Mouse (Mus musculus) right cerebral cortex, postnatal 4 days (tissue): ENCODE data around the gene H2-DMb1.
"Not testable (repeated sequence)": the region's sequence is repeated elsewhere in the genome, so short reads cannot be mapped to it uniquely, and the experiment has no call there.

Experiments
- DNase-seq: peaks from one replicate; pipeline ENCODE4 v3.0.0-alpha.2; 2022

H2-DMb1 gene

GRCm38 (mm10) chr17:34123111-34123510 is 29.8 kb upstream of the H2-DMb1 start:
- no peak for DNase-seq

GRCm38 (mm10) chr17:34123518-34123917 is 29.4 kb upstream of the H2-DMb1 start:
- DNase-seq, result no peak

- DNase-seq, result no peak
Observed at GRCm38 (mm10) chr17:34124649-34125048, 28.2 kb upstream of the H2-DMb1 start.

- no peak for DNase-seq
Observed at GRCm38 (mm10) chr17:34126826-34127420, 25.9 kb upstream of the H2-DMb1 start.

GRCm38 (mm10) chr17:34127475-34127874 is 25.4 kb upstream of the H2-DMb1 start:
- DNase-seq, result no peak

GRCm38 (mm10) chr17:34128264-34128937 is 24.5 kb upstream of the H2-DMb1 start:
- DNase-seq, result peak; percentile 40

- no peak for DNase-seq
Observed at GRCm38 (mm10) chr17:34128944-34129791, 23.7 kb upstream of the H2-DMb1 start.

GRCm38 (mm10) chr17:34130073-34130947 is 22.6 kb upstream of the H2-DMb1 start:
- DNase-seq, result no peak

- DNase-seq, result no peak
Observed at GRCm38 (mm10) chr17:34131911-34132310, 21.0 kb upstream of the H2-DMb1 start.

- no peak for DNase-seq
Observed at GRCm38 (mm10) chr17:34133289-34133688, 19.6 kb upstream of the H2-DMb1 start.

GRCm38 (mm10) chr17:34134451-34134850 is 18.4 kb upstream of the H2-DMb1 start:
- DNase-seq, result no peak

GRCm38 (mm10) chr17:34135297-34136224 is 17.3 kb upstream of the H2-DMb1 start:
- peak; percentile 99 for DNase-seq

GRCm38 (mm10) chr17:34137601-34138000 is 15.3 kb upstream of the H2-DMb1 start:
- no peak for DNase-seq

GRCm38 (mm10) chr17:34138655-34139054 is 14.2 kb upstream of the H2-DMb1 start:
- DNase-seq, result no peak

GRCm38 (mm10) chr17:34139416-34139815 is 13.5 kb upstream of the H2-DMb1 start:
- no peak for DNase-seq

- no peak for DNase-seq
Observed at GRCm38 (mm10) chr17:34140240-34140639, 12.6 kb upstream of the H2-DMb1 start.

- no peak for DNase-seq
Observed at GRCm38 (mm10) chr17:34141448-34141847, 11.4 kb upstream of the H2-DMb1 start.

GRCm38 (mm10) chr17:34142456-34143010 is 10.3 kb upstream of the H2-DMb1 start:
- no peak for DNase-seq

GRCm38 (mm10) chr17:34143033-34143432 is 9.8 kb upstream of the H2-DMb1 start, which contains the start of gene H2-DMb2:
H2-DMb2 (plus strand) TSS chr17:34143307.
- DNase-seq, result no peak

GRCm38 (mm10) chr17:34143461-34143860 is 9.4 kb upstream of the H2-DMb1 start:
- no peak for DNase-seq

GRCm38 (mm10) chr17:34144221-34144620 is 8.7 kb upstream of the H2-DMb1 start:
- not testable (repeated sequence) for DNase-seq
